Mouse (Mus musculus): ENCODE data around the gene Nkap.

DNA sequence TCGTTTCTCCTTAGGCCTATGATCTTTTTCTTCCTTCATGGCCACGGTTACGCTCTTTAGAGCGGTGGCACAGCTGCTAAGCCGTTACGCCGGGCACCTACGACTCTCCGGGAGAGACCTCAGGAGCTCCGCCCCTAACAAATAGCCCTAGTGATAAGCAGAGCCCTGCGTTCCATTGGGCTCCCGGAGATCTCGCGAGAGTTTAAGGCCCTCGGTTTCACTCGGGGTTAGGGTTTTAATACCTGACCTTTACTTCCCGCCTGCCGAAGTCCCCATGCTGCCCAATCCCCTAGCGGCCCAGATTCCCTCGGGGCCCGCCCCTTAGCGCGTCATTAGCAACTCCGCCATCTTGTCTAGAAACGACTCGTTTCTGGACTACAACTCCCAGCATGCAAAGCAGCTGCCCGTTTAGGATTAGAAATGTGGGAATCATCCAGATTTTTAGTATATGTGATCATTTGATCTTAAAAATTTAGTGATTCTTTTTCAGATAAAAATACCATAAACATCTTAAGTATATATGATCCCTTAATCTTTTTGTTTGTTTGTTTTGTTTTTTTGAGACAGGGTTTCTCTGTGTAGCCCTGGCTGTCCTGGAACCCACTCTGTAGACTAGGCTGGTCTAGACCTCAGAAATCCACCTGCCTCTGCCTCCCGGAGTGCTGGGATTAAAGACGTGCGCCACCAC is 16.3 kb upstream of the Nkap start, which contains the start of gene Upf3b:
- TF ChIP-seq CTCF (IDR thresholded peaks at IDR 0.05; ENCODE audit: low read depth) (no peak), EP300 (IDR thresholded peaks at IDR 0.05; ENCODE audit: low read depth) (no peak; the same call in 1 of the 2 replicates)
